Mouse (Mus musculus) stomach, postnatal 0 days (tissue): ENCODE measurements around the gene Lrmda. TPM values are rescaled to one million over a fixed set of nuclear protein-coding genes. Genes with fewer than 3 reads are reported as not detected.
"Not testable (repeated sequence)": the region's sequence is repeated elsewhere in the genome, so short reads cannot be mapped to it uniquely, and the experiment has no call there.

Experiments used
- ATAC-seq: fragments of 200-750 bp; cut with Nextera tagmentation; 2 replicates; pipeline ENCODE4 v1.8.0; 2017; ENCODE audit not compliant: low FRiP score, low TSS enrichment
- DNase-seq: peaks from one replicate; pipeline ENCODE4 v3.0.0-alpha.2; 2016; ENCODE audit warnings: low spot score
- H3K27ac ChIP-seq: fragments of 300-500 bp; sonication (generic); replicated peaks from 2 replicates; pipeline ENCODE4 v1.5.1; 2014; ENCODE audit warnings: mild to moderate bottlenecking, control low read depth
- H3K27me3 ChIP-seq: fragments of 300-500 bp; sonication (generic); 2 replicates; pipeline ENCODE4 v1.6.1; 2014; ENCODE audit warnings: low read length; ENCODE audit not compliant: control insufficient read depth, insufficient read depth
- H3K36me3 ChIP-seq: fragments of 300-500 bp; sonication (generic); 2 replicates; pipeline ENCODE4 v1.6.1; 2014; ENCODE audit warnings: low read length, mixed read lengths; ENCODE audit not compliant: control insufficient read depth, insufficient read depth
- H3K4me1 ChIP-seq: fragments of 300-500 bp; sonication (generic); replicated peaks from 2 replicates; pipeline ENCODE4 v1.6.1; 2014; ENCODE audit warnings: antibody characterized with exemption; ENCODE audit not compliant: control insufficient read depth, insufficient read depth
- H3K4me2 ChIP-seq: fragments of 300-500 bp; sonication (generic); replicated peaks from 2 replicates; pipeline ENCODE4 v1.6.1; 2014; ENCODE audit warnings: low read depth, mild to moderate bottlenecking, control low read depth, moderate library complexity
- H3K4me3 ChIP-seq: fragments of 300-500 bp; sonication (generic); 2 replicates; pipeline ENCODE4 v1.5.1; 2014; ENCODE audit warnings: low read depth, low read length, control low read depth
- H3K9ac ChIP-seq: fragments of 300-500 bp; sonication (generic); 2 replicates; pipeline ENCODE4 v1.6.1; 2014; ENCODE audit warnings: mild to moderate bottlenecking, low read length, control low read depth, mixed read lengths
- H3K9me3 ChIP-seq: fragments of 300-500 bp; sonication (generic); 2 replicates; pipeline ENCODE4 v1.6.1; 2016; ENCODE audit warnings: low read length; ENCODE audit not compliant: control insufficient read depth
- CTCF ChIP-seq: IDR thresholded peaks from 2 replicates; pipeline ENCODE4 v1.5.1; 2016; ENCODE audit warnings: antibody characterized with exemption, low read depth, mild to moderate bottlenecking, moderate library complexity
- EP300 ChIP-seq: optimal IDR thresholded peaks from 2 replicates; pipeline ENCODE3; 2016; ENCODE audit warnings: antibody characterized with exemption
- WGBS: fragments of 180-500 bp; shearing (Covaris S2); extraction: QIAGEN DNeasy Blood & Tissue Kit; methylation state at CpG from one replicate; pipeline ENCODE4 v1.1.7; 2014; 5-methylcytosine and 5-hydroxymethylcytosine counted together
- polyA plus RNA-seq: library from polyadenylated mRNA; unstranded; fragments of >200 nt; fragmentation: Nextera tagmentation; extraction: Ambion mirVana; gene quantifications from 2 replicates; pipeline ENCODE4 v1.2.1, GENCODE M21; 2015

Lrmda gene
- polyA plus RNA-seq, 1 experiment from 2014 or later: 0.39 TPM

- peak; percentile 53 for TF ChIP-seq CTCF
- TF ChIP-seq EP300: no peak
- peak; percentile 32 for DNase-seq
- Histone ChIP-seq H3K4me2 (no peak overlapping the region), H3K27me3 (no peaks in the 10 kb centered on the region), H3K4me1 (no peaks in the 10 kb centered on the region; the same call in 1 of the 2 replicates), H3K9ac (no peak overlapping the region), H3K4me3 (no peak overlapping the region), H3K27ac (no peak overlapping the region), H3K9me3 (no peaks in the 10 kb centered on the region), H3K36me3 (no peaks in the 10 kb centered on the region)
- ATAC-seq: no peak
- 55% methylated on average over 2 of the region's 2 CpGs for WGBS
Observed at GRCm38 (mm10) chr14:22782365-22782764, 762.9 kb downstream of the Lrmda start.

GRCm38 (mm10) chr14:22783211-22784161 is 764.0 kb downstream of the Lrmda start:
- no peaks in the 10 kb centered on the region; the same call in 1 of the 2 replicates for H3K4me1 ChIP-seq
- 0 out of 2 replicates have a peak overlapping the region, but pooled peaks have one; percentile 20 for H3K4me2 ChIP-seq
- ATAC-seq (peak; percentile 82; the same call in 1 of the 2 replicates), DNase-seq (peak; percentile 42)
- H3K27me3 ChIP-seq: no peaks in the 10 kb centered on the region
- WGBS: 7% methylated on average over 15 of the region's 15 CpGs
- no peak for TF ChIP-seq CTCF
- no peaks in the 10 kb centered on the region for H3K36me3 ChIP-seq
- H3K9ac ChIP-seq: no peak overlapping the region
- no peak overlapping the region for H3K4me3 ChIP-seq
- H3K27ac ChIP-seq: peak overlapping the region; percentile 67
- H3K9me3 ChIP-seq: no peaks in the 10 kb centered on the region

GRCm38 (mm10) chr14:22800020-22800419 is 780.5 kb downstream of the Lrmda start:
- H3K4me2 ChIP-seq: no peak overlapping the region
- 71% methylated on average over 4 of the region's 4 CpGs for WGBS
- H3K9ac ChIP-seq: no peak overlapping the region
- H3K27me3 ChIP-seq: no peaks in the 10 kb centered on the region
- TF ChIP-seq EP300 (no peak), CTCF (no peak)
- H3K36me3 ChIP-seq: no peaks in the 10 kb centered on the region
- DNase-seq: no peak
- H3K4me1 ChIP-seq: no peaks in the 10 kb centered on the region
- H3K27ac ChIP-seq: no peak overlapping the region
- no peak for ATAC-seq
- no peak overlapping the region for H3K4me3 ChIP-seq
- H3K9me3 ChIP-seq: no peaks in the 10 kb centered on the region

- ATAC-seq (no peak), DNase-seq (no peak)
- no peaks in the 10 kb centered on the region for H3K36me3 ChIP-seq
- TF ChIP-seq EP300 (no peak), CTCF (no peak)
- H3K9me3 ChIP-seq: no peaks in the 10 kb centered on the region
- WGBS: 64% methylated on average over 13 of the region's 13 CpGs
- H3K4me2 ChIP-seq: no peak overlapping the region
- H3K27ac ChIP-seq: no peak overlapping the region
- H3K4me1 ChIP-seq: no peaks in the 10 kb centered on the region
- H3K27me3 ChIP-seq: no peaks in the 10 kb centered on the region
- no peak overlapping the region for H3K4me3 ChIP-seq
- H3K9ac ChIP-seq: no peak overlapping the region
Observed at GRCm38 (mm10) chr14:22800871-22801636, 781.5 kb downstream of the Lrmda start.

GRCm38 (mm10) chr14:22801714-22802113 is 782.2 kb downstream of the Lrmda start:
- not testable (repeated sequence) for DNase-seq, ATAC-seq, H3K36me3 ChIP-seq, H3K27me3 ChIP-seq, H3K4me3 ChIP-seq, H3K9ac ChIP-seq, H3K4me1 ChIP-seq, H3K9me3 ChIP-seq, H3K4me2 ChIP-seq, H3K27ac ChIP-seq
- WGBS: 92% methylated on average over 4 of the region's 4 CpGs

GRCm38 (mm10) chr14:22807324-22807723 is 787.8 kb downstream of the Lrmda start:
- WGBS: 24% methylated on average over 3 of the region's 3 CpGs
- H3K4me2 ChIP-seq: no peak overlapping the region
- H3K36me3 ChIP-seq: no peaks in the 10 kb centered on the region
- H3K27me3 ChIP-seq: no peaks in the 10 kb centered on the region
- ATAC-seq (no peak), DNase-seq (no peak)
- no peak overlapping the region for H3K27ac ChIP-seq
- H3K4me1 ChIP-seq: peaks cover 4% of the 10 kb centered on the region; the same call in 1 of the 2 replicates
- no peaks in the 10 kb centered on the region for H3K9me3 ChIP-seq
- TF ChIP-seq CTCF: no peak
- no peak for TF ChIP-seq EP300
- H3K4me3 ChIP-seq: no peak overlapping the region
- H3K9ac ChIP-seq: 0 out of 2 replicates have a peak overlapping the region, but pooled peaks have one; percentile 27
